Mouse (Mus musculus) left cerebral cortex, adult 8-10 months (tissue): Measurements from ENCODE around the gene Cryzl2. TPM values are rescaled to one million over a fixed set of nuclear protein-coding genes. Genes with fewer than 3 reads are reported as not detected.

Experiments used
- DNase-seq, 2 experiments: peaks; one replicate each; pipeline ENCODE4 v3.0.0; 2022; ENCODE audit warnings: low spot score in 2 of 2
- total RNA-seq, 4 experiments: library from RNA; stranded (reverse); gene quantifications; 2 replicates each; pipeline ENCODE4 v1.2.4; 2022

The Cryzl2 gene
- total RNA-seq, 4 experiments from 2014 or later, result 5.4 to 8.3 (median 7.5) TPM

- peak in 1 of 2 experiments; percentile 32 for DNase-seq
These were observed 14.3 kb downstream of the Cryzl2 start for GRCm38 (mm10) chr1:157472716-157473115.

GRCm38 (mm10) chr1:157474865-157475264, 16.5 kb downstream of the Cryzl2 start:
- no peak for DNase-seq

GRCm38 (mm10) chr1:157476231-157476630, 17.9 kb downstream of the Cryzl2 start:
- DNase-seq, result peak in 1 of 2 experiments; percentile 50

GRCm38 (mm10) chr1:157480090-157480489, 21.7 kb downstream of the Cryzl2 start:
- DNase-seq, result no peak

- no peak for DNase-seq
These were observed 22.5 kb downstream of the Cryzl2 start for GRCm38 (mm10) chr1:157480901-157481300.

GRCm38 (mm10) chr1:157481666-157482065, 23.3 kb downstream of the Cryzl2 start:
- DNase-seq, result no peak

GRCm38 (mm10) chr1:157484161-157484560, 25.8 kb downstream of the Cryzl2 start:
- peak in 1 of 2 experiments; percentile 61 for DNase-seq

- DNase-seq, result no peak
These were observed 42.3 kb downstream of the Cryzl2 start for GRCm38 (mm10) chr1:157500657-157501056.

- no peak for DNase-seq
These were observed 43.1 kb downstream of the Cryzl2 start for GRCm38 (mm10) chr1:157501352-157501945.

- no peak for DNase-seq
These were observed 44.7 kb downstream of the Cryzl2 start for GRCm38 (mm10) chr1:157503071-157503470.

- no peak for DNase-seq
These were observed 48.1 kb downstream of the Cryzl2 start, which contains the start of gene Sec16b for GRCm38 (mm10) chr1:157506522-157506921. Sec16b (plus strand) TSS chr1:157506728.

- no peak for DNase-seq
These were observed 48.7 kb downstream of the Cryzl2 start for GRCm38 (mm10) chr1:157506995-157507595.

- DNase-seq, result no peak
These were observed 49.4 kb downstream of the Cryzl2 start for GRCm38 (mm10) chr1:157507814-157508213.

- no peak for DNase-seq
These were observed 54.5 kb downstream of the Cryzl2 start for GRCm38 (mm10) chr1:157512690-157513448.

- DNase-seq, result no peak
These were observed 55.2 kb downstream of the Cryzl2 start for GRCm38 (mm10) chr1:157513559-157513958.

- DNase-seq, result no peak
These were observed 55.9 kb downstream of the Cryzl2 start for GRCm38 (mm10) chr1:157514298-157514697.

- DNase-seq, result no peak
These were observed 58.7 kb downstream of the Cryzl2 start for GRCm38 (mm10) chr1:157516838-157517808.

GRCm38 (mm10) chr1:157518111-157518523, 59.7 kb downstream of the Cryzl2 start:
- DNase-seq, result peak; percentile 53 to 84

- no peak for DNase-seq
These were observed 61.0 kb downstream of the Cryzl2 start for GRCm38 (mm10) chr1:157519396-157519795.

GRCm38 (mm10) chr1:157522322-157522721, 63.9 kb downstream of the Cryzl2 start:
- DNase-seq, result no peak

GRCm38 (mm10) chr1:157524775-157525174, 66.4 kb downstream of the Cryzl2 start:
- DNase-seq, result no peak
